Mouse (Mus musculus) c-Kit-positive CD71-positive TER-119-negative erythroid progenitor cells, embryonic 14.5 days (primary cell): ENCODE data around the gene Klrb1c.
"Not testable (repeated sequence)": the region's sequence is repeated elsewhere in the genome, so short reads cannot be mapped to it uniquely, and the experiment has no call there.

ENCODE experiments used
- DNase-seq: peaks from one replicate; pipeline ENCODE4 v3.0.0-alpha.2; 2013; ENCODE audit warnings: low read depth

The Klrb1c gene

GRCm38 (mm10) chr6:128797936-128798771, 9.1 kb upstream of the Klrb1c start:
- DNase-seq: no peak

- no peak for DNase-seq
These were observed 8.3 kb upstream of the Klrb1c start for GRCm38 (mm10) chr6:128797185-128797905.

- no peak for DNase-seq
These were observed 7.4 kb upstream of the Klrb1c start for GRCm38 (mm10) chr6:128796321-128796955.

DNA sequence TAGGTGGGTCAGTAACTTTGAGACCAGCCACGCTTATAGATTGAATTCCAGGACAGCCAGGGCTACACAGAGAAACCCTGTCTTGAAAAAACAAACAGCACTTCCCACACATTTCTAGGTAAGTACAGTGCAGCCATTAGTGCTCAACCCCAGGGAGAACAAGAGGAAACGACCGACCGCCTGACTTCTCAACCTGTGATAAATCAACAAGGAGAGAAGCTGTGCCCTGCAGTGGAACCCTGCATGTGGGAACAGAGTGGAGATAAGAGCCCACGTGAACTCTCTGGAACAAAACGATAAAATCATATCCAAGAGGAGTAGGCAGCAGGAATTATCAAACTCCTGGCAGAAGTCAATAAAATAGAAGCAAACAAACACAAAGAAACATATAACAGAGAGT, 4.7 kb upstream of the Klrb1c start:
- no peak for DNase-seq

GRCm38 (mm10) chr6:128790491-128790994, 1.5 kb upstream of the Klrb1c start:
- DNase-seq: not testable (repeated sequence)

GRCm38 (mm10) chr6:128788517-128788916, 498 bp downstream of the Klrb1c start:
- no peak for DNase-seq

DNA sequence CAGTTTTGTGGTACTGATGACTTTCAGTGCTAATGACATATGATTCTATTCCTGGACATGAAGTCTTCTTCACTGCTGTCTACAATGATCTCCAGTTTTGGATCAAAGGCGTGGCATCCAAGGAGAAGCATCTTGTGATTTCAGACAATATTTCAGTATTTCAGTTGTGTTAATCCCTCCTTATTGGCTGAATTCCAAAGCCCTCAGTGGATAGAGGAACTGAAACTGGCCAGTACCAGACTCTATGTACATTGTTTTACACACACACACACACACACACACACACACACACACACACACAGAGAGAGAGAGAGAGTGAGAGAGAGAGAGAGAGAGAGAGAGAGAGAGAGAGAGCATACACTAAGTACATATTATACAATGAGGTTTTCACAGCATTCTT, 2.6 kb downstream of the Klrb1c start:
- DNase-seq: not testable (repeated sequence)

GRCm38 (mm10) chr6:128769481-128770253, 19.3 kb downstream of the Klrb1c start:
- no peak for DNase-seq

DNA sequence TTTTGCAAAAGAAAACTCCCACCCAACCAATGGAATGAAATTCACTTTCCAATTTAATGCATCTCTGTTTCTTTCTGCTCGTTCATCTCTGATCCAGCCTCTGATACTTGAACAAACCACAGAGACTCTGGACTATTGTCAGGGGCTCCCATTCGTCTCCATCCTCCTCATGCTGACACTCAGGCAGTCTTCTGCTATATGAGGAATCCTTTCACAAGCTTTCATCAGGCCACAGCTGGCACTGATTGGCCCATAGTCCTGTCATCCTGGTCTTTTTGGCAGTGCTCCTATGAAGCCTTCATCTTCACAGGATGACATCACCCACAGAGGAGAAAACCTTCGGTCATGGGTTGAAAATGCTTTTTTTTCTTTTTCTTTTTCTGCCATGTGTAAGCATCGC, 21.0 kb downstream of the Klrb1c start:
- no peak for DNase-seq

DNA sequence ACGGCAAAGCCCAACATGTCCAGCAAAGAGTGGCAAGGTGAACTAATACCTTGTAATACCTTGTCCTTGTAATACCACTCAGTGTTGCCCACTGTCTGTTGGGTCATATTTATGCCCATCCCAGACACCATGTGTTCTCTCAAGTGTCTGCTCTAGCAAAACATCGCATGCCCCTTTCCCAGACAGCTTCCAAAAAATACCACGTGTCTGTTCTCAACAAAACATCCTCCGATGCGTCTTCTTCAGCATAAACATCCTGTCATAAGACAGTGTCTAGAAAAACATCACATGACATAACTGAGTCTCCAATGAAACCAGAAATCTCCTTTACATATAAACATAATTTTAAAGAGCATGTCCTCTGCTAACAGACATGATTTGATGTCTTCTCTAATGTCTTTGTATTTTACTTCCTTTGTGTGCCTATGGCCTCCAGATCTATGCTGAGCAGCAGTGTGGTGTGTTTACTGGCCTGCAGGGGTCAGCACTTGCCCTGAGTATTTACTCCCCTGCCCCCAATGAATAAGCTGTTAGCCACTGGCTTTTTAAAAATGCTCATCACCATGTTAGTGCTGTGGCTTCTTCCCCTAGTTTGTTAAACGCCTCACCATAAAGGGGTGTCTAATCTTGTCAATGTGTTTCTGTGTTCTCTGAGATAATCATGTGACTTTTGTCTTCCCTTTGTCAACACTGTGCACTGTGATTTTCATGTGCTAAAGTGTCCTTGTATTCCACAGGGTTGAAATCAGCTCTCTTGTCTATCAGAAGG, 22.3 kb downstream of the Klrb1c start:
- DNase-seq: peak; percentile 46

GRCm38 (mm10) chr6:128765211-128765610, 23.8 kb downstream of the Klrb1c start:
- DNase-seq: no peak

DNA sequence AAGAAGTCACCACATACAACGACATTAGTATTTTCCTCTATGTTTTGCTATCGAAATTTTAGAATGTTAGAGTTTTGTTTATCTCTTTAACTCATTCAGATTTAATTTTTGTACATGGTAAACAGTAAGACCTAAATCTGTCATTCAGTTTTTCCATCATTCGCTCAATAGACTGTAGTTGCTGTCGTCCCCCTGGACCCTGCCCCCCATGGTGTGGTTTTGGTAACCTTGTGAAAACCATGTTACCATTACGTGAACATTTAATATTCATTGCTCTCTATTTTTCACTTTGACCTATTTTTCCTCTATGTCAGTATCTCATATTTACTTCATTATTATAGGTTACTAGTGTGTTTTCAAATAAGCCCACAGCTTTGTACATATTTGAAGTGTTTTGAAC, 24.4 kb downstream of the Klrb1c start:
- peak; percentile 9 for DNase-seq

DNA sequence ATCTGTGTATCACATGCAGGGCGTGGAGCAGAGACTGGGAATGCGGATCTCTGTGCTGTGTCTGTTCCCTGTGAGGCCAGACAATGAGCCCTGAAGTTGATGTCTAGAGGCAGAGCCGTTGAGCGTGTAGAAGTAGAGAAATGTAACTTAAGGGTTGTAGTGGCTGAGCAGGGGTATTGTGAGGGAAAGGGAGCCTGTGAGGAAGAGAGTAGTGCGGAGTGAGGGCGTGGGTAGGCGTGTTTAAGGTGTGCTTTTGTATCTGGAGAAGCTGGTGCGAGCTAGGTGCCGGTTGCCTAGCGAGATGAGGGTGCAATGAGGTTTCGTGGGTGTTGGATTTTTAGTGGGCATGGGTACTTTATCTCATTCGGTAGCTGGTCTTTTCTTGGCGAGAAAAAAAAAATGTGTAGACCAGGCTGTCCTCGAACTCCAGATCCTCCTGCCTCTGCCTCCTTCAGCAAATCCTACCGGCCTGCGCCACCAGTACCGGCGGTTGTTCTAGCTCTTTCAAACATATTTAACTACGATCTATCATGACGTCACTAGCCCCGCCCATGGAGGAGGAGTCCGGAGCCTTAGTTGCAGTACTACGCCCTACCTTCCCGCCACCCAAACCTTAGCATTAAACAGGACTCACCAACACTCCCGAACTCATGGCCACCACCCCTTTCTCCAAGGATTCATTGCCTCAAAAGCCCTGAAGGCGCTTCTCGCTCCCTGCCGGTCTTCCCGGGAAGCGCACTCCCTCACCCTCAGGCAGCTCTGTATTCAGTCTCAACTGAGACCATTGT, 25.1 kb downstream of the Klrb1c start:
- DNase-seq: peak; percentile 85

GRCm38 (mm10) chr6:128762892-128763670, 25.9 kb downstream of the Klrb1c start:
- not testable (repeated sequence) for DNase-seq

DNA sequence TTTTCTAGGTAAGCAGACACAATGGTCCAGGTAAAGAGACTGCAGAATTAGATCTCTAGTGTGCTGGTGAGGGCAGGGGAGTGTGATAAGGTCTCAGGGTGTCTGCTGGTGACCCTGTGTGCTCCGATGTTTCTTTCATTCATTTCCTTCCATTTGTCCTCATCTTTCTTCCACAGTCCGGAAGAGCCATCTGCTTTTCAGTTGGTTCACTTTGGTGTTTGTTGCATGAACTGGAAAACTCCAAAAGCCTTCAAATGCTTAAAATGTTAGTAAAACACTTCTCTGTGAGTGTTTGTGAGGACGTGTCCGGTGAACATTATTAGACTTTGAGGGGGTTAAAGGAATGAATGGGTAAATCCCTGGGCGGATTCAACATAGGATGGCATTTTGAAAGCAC, 27.9 kb downstream of the Klrb1c start:
- DNase-seq: peak; percentile 8

DNA sequence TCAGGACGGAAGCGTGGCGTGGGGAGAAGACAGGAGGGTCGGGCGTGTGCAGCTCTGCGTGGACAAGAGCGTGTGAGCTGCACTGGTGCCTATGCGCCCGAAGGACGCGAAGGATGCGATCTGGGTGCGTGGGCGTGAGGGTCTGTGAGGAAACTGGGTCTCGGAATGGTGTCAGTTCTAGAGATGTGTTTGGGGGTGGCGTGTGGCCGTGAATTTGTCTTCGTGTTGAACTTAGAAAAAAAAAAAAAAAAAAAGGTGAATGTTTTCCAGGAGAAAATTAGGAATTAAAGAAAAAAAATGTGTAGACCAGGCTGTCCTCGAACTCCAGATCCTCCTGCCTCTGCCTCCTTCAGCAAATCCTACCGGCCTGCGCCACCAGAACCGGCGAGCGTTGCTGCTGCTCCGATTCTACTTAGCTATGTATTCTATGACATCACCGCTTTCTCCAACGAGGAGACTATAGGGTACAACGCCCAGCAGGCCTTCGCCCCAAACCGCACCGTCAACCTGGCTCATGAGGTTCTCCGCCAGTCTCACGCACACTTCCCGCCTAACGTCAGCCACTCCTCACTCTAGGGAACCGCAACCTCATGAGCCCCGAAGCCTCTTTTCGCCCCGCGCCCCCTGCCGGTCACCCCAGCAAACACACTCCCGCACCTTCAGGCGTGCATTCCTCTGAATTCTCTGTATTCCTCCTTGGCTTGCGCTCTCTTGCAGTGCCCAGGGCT, 28.4 kb downstream of the Klrb1c start:
- peak; percentile 57 for DNase-seq

GRCm38 (mm10) chr6:128760016-128760415, 29.0 kb downstream of the Klrb1c start:
- peak; percentile 70 for DNase-seq

GRCm38 (mm10) chr6:128759221-128759950, 29.6 kb downstream of the Klrb1c start:
- no peak for DNase-seq
